Mouse (Mus musculus) adipocyte (in vitro differentiated cells): Measurements from ENCODE around the gene Pacsin1.
"Not testable (repeated sequence)": the region's sequence is repeated elsewhere in the genome, so short reads cannot be mapped to it uniquely, and the experiment has no call there.

ENCODE experiments used
- DNase-seq: peaks from one replicate; pipeline ENCODE4 v3.0.0-alpha.2; 2016; ENCODE audit warnings: low spot score

Pacsin1 gene

GRCm38 (mm10) chr17:27636132-27637020, 18.9 kb upstream of the Pacsin1 start, which contains the start of gene Rps10:
Rps10 (minus strand) TSS chr17:27636669.
- no peak for DNase-seq

- DNase-seq = no peak
Observed at GRCm38 (mm10) chr17:27637333-27637732, 18.0 kb upstream of the Pacsin1 start.

DNA sequence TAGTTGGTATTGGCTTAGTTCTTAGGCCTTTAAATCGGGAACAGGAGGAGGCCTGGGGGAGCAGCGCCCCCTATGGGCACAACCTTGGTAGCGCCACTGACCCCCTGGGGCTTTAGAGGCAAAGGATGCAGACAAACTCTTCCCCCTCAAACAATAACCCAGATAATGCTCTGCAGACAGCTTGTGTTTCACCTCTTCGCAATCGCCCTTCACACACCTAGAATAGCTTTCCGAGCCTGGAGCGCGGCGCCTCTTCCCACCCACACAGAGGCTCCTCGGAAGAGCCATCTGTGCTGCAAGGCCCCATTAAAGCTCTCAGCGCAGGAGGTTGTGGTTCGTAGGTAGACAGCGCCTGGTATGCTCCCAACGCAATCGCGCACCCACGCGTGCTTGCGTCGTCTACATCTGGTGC, 16.4 kb upstream of the Pacsin1 start:
- DNase-seq = no peak

DNA sequence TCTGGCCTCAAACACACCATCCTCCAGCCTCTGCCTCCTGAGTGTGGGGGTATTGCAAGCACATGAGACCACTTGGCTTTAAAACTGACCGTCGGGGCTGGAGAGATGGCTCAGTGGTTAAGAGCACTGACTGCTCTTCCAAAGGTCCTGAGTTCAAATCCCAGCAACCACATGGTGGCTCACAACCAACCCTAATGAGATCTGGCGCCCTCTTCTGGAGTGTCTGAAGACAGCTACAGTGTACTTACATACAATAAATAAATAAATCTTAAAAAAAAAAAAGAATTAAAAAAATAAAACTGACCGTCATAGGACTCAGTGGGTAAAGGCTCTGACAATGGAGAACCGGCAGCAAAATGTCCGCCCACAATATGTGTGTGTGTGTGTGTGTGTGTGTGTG, 15.5 kb upstream of the Pacsin1 start:
- not testable (repeated sequence) for DNase-seq

GRCm38 (mm10) chr17:27642491-27643062, 12.7 kb upstream of the Pacsin1 start:
- DNase-seq = peak; percentile 79

- DNase-seq = no peak
Observed at GRCm38 (mm10) chr17:27643101-27643500, 12.2 kb upstream of the Pacsin1 start.

GRCm38 (mm10) chr17:27643756-27644155, 11.6 kb upstream of the Pacsin1 start:
- no peak for DNase-seq

DNA sequence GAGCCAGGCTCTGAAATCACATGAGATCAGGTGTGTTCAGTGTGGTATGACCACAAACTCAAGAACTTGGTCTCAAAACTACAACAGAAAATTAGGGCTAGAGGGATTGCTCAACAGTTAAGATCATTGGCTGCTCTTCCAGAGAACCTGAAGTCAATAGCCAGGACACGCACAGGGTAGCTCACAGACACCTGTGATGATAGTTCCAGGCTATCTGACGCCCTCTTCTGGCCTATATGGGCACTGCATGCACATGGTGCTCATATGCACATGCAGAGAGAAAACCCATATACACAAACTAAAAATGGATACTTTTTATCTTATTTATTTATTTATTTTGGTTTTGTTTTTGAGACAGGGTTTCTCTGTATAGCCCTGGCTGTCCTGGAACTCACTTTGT, 10.7 kb upstream of the Pacsin1 start:
- no peak for DNase-seq

GRCm38 (mm10) chr17:27645807-27646206, 9.5 kb upstream of the Pacsin1 start:
- DNase-seq = no peak

DNA sequence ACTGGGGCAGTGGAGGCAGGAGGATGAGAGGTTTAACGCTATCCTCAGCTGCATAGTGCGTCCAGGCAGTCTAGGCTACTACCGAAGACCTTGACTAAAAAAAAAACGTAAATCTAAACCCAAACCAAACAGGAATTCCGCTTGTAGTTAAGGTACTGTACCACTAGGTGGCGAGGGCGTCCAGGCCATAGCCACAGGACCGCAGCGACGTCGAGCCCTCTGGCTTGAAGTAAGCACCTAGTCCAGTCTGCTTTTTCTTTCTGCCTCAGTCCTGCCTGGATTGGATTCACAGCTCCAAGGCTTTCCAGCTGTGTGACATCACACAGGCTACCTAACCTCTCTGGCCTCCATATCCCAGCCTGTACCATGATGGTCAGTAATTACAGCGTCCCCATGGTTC, 5.1 kb upstream of the Pacsin1 start:
- peak; percentile 85 for DNase-seq

DNA sequence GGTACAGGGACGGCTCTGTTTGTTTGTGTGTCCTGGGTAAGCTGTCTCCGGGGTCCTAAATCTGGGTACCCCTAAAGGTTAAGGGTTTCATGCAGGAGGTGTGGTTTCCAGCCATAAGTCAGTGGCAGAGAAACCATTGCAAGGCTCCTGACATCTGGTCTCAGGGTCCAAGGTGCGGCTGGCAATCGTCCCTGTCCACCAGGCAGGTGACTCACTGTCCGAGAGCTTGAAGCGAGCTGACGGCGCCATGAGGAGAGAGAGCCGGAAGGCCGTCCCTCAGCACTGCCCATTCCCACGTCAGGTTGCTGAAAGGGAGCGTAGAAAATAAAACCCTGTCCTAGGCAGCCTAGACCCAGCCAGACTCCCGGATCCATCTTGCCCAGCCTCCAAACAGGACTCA, 4.7 kb upstream of the Pacsin1 start:
- DNase-seq = no peak

DNA sequence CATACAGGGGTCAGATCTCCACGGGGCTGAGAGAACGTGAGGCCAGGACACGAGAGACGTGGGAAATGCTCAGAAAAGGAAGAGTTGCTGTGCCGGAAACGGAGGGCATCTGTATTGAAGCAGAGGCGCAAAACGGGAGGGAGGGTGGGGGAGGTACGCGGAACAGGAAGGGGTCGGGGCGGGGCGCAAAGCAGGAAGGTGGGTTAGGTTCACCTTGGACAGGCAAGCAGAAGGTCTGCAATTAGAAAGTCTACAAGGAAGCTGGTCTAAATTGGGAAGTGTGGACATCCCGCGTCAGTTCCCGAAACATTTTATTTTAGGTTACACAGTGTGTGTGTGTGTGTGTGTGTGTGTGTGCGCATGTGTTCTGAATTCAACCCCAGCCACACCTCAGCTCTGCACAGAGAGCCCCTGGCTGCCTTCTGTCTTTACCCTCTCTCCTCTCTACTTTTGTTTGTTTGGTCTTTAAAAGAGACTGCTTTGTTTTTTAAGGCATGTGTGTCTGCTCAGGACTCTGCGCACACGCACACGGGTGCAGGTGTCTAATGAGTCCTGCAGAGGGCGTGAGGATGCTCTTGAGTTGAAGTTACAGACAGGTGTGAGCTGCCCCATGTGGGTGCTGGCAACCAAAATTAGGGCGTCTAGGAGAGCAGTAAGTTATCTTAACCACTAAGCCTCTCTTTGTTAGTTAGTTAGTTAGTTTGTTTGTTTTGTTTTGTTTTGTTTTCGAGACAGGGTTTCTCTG, 3.1 kb upstream of the Pacsin1 start:
- no peak for DNase-seq

DNA sequence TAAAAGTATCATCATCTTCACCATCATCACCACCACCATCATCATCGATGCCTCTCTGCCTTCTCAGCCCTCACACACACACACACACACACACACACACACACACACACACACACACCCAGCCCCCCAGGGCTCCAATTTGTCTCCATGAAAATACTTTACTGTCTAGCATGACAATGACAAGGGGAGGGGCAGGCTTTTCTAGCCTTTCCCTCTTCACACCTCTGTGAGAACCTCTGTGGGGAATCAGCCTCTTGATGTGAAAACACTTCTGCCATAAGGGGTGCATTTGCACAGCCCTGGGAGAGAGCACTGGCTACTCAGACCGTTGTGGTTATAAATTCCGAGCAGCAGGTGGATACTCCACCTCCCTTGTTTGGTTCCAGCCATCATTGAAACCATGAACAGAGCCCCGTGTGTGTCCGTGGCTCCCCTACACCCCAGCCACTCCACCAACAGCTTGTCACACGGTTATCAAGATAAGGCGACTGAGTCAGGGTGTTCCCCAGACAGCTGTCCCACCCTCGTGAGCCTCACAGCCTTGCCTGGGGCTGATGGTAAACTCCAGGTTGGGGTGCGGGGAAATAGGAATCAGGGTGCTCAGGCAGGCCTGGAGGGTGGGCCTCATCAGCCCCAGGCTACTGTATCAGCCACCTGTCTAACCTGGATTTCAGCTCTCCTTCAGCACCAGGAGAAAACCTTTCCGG, 1.9 kb upstream of the Pacsin1 start:
- no peak for DNase-seq

- DNase-seq = no peak
Observed at GRCm38 (mm10) chr17:27656011-27656399, 696 bp downstream of the Pacsin1 start.

- DNase-seq = no peak
Observed at GRCm38 (mm10) chr17:27656414-27656813, 1.1 kb downstream of the Pacsin1 start.

DNA sequence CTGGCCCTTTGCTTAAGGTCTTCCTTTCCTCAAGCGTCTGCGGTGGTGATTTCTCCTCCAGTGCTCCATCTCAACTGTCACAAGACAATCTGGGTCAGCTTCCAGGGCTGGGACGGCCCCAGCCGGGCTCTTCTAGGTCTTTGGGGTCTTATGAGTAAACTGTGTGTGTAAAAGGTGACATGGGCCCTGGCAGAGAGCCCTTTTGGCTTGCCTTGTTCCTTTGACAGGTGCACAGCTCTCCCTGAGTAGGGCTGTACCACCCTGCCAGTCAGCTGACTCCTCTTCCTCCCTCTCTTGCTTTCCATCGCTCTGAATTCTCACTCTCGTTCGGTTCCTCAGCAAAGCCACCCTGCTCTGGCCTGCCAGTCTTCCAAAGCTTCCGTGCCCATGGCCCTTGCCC, 1.8 kb downstream of the Pacsin1 start:
- DNase-seq = no peak

DNA sequence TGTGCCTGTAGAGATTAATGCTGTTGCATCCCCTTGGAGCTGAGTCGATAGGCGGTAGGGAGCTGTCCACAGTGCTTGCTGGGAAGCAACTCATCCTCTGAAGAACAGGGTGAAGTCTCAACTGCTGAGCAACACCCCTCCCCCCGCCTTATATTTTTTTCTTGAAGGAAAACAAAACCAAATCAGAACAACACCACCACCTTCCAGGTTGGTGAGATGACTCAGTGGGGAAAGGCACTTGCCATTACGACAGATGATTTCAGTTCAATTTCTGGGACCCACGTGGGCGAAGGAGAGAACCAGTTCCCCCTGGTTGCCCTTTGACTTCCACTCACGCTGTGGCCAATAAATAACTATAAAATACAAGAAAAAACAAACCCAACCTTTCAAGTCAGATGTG, 3.5 kb downstream of the Pacsin1 start:
- DNase-seq = no peak

GRCm38 (mm10) chr17:27671720-27672119, 16.4 kb downstream of the Pacsin1 start:
- no peak for DNase-seq

DNA sequence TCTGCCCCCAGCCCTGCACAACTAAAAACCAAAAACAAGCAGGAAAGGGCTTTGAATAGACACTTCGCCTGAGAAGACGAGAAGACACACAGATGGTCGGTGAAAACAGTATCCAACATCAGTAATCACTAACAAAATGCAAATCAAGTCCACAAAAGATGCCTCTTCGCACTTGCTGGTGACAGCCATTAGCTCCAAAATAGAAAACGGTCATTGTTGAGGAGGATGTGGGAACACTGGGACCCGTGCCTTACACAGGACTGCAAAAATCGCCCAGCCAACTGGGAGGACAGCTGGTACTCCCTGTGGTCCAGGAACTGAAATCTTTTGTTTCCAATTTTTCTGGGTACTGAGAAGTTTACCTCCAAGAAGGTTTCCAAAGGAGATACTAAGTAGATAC, 18.6 kb downstream of the Pacsin1 start:
- DNase-seq = no peak

GRCm38 (mm10) chr17:27675453-27675852, 20.1 kb downstream of the Pacsin1 start:
- no peak for DNase-seq

DNA sequence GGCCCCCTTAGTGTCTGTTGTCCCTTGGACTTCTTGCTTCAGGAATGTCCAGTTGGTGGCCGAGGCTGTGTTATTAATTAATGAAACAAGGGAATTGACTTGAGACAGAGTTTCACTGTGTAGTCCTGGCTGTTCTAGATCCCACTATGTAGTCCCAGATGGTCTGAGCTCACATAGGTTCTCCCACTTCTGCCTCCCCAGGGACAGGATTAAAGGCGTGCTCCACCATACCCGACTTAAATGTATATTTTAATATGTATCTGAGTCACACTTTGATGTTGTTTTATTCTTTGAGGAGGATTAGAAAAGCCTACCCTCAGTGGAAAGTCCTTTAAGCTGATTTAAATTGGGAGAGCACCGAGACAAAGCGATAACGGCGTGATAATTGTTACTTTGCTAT, 21.0 kb downstream of the Pacsin1 start:
- no peak for DNase-seq

DNA sequence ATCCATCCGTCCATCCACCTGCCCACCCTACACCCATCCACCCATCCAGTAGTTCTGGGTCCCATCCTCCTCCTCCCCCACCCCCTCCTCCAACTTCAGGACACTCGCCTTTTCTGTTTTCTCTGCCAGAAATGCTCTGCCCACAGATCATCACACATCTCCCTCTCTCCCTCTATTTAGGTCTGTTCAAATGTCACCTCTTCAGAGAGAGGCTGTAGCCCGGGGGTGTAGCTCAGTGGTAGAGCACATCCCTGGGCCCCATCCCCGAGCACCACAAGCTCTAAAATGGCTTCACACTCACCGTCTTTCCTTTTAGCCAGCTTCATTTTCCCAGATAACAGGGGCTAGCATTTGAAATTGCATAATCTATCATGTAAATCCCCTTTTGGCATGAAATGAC, 22.4 kb downstream of the Pacsin1 start:
- DNase-seq = no peak
